ENCODE assay signal across 8 mouse cellular contexts in the genomic region with DNA sequence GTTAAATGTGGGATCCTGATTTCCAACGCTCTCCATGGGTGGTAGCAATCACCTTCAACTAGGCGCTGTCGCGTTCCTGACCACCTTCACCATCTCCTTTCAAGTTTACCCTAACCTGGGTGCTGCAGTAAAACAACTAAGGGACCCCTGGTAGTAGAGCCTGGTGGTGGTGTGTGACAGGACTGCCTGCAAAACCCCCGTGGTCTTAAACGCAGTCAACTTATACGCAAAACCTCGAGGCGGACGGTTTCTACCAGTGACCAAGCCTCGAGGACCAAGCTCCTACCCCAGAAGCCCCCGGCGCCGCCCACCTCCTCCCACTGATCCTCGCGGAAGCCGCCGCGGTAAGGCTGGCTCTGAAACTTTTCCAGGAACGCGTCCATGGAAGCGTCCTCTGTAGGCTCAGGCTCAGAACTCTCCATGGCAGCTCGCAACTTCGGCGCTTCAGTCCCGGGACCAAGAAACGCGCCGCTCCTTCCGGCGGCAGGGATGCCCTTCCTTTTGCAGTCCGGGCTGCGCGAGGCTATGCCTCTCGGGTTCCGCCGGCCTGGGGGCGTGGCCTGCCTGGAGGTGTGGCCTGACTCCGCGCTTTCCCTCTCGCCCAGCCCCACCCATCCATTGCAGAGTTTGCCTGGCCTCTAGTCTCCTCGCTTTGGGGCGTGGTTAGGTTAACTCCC. TPM values are rescaled to one million over a fixed set of nuclear protein-coding genes. Genes with fewer than 3 reads are reported as not detected.
DNase-seq lines count a peak whose midpoint lies in the region; ATAC-seq and TF ChIP-seq lines count a peak whose summit lies in the region.

Ttc4 (minus strand) TSS at position 503 of the 677 bp plus-strand sequence.

- H3K4me1 ChIP-seq in erythroblast, embryonic 14.5 days (ENCODE audit: control insufficient read depth), result peaks cover 38% of the 10 kb centered on the region
- H3K4me1 ChIP-seq in heart, embryonic 11.5 days (ENCODE audit: control insufficient read depth, insufficient read depth, low read length), result peaks cover 5% of the 10 kb centered on the region; the same call in 1 of the 2 replicates
- peaks cover 8% of the 10 kb centered on the region for H3K4me1 ChIP-seq in kidney, embryonic 16.5 days (ENCODE audit: insufficient read depth, low read length)
- H3K4me1 ChIP-seq in liver, adult 2 months (ENCODE audit: control insufficient read depth, insufficient read depth, low read length), result peaks cover 3% of the 10 kb centered on the region

- peak within 1 kb of the TSS; percentile 87 for H3ac ChIP-seq in C2C12 (ENCODE audit: control insufficient read depth, insufficient read length, low read depth)
- H3ac ChIP-seq in myocyte (ENCODE audit: control insufficient read depth, insufficient read length), result peak within 1 kb of the TSS; percentile 18

- H3K4me3 ChIP-seq in C2C12 (ENCODE audit: insufficient read depth, poor library complexity, severe bottlenecking), result peak within 1 kb of the TSS; percentile 91
- peak within 1 kb of the TSS; percentile 76 for H3K4me3 ChIP-seq in erythroblast, embryonic 14.5 days (replicated peaks)
- H3K4me3 ChIP-seq in heart, embryonic 11.5 days (ENCODE audit: low read depth, low read length), result peak within 1 kb of the TSS; percentile 92
- peak within 1 kb of the TSS; percentile 95 for H3K4me3 ChIP-seq in kidney, embryonic 16.5 days (ENCODE audit: low read length)
- H3K4me3 ChIP-seq in liver, adult 2 months (ENCODE audit: insufficient read depth, low read depth, low read length), result peak within 1 kb of the TSS; percentile 82
- peak within 1 kb of the TSS; percentile 65 for H3K4me3 ChIP-seq in myocyte

- peaks cover 10% of the 10 kb centered on the region for H3K79me2 ChIP-seq in C2C12 (ENCODE audit: control insufficient read depth, insufficient read depth)
- no peaks in the 10 kb centered on the region for H3K79me2 ChIP-seq in liver, adult 2 months (ENCODE audit: control insufficient read depth, insufficient read depth, low read length)
- H3K79me2 ChIP-seq in myocyte (ENCODE audit: control insufficient read depth, insufficient read depth), result peaks cover 10% of the 10 kb centered on the region

- H3K36me3 ChIP-seq in C2C12 (ENCODE audit: control insufficient read depth, insufficient read depth) (peaks cover 28% of the 10 kb centered on the region), myocyte (ENCODE audit: control insufficient read depth, insufficient read depth) (peaks cover 4% of the 10 kb centered on the region)
- peaks cover 43% of the 10 kb centered on the region for H3K36me3 ChIP-seq in erythroblast, embryonic 14.5 days (ENCODE audit: control insufficient read depth)
- peaks cover 8% of the 10 kb centered on the region for H3K36me3 ChIP-seq in heart, embryonic 11.5 days (ENCODE audit: control insufficient read depth, insufficient read depth, low read length)
- peaks cover 22% of the 10 kb centered on the region for H3K36me3 ChIP-seq in kidney, embryonic 16.5 days (ENCODE audit: insufficient read depth, low read length)
- H3K36me3 ChIP-seq in liver, adult 2 months (ENCODE audit: control insufficient read depth, insufficient read depth, low read length), result peaks cover 16% of the 10 kb centered on the region
- peaks cover 3% of the 10 kb centered on the region for H3K36me3 ChIP-seq in splenic B cell, adult 2 months (ENCODE audit: control insufficient read depth, insufficient read depth, low read length, poor library complexity, severe bottlenecking)

- no peaks in the 10 kb centered on the region for H3K9me3 ChIP-seq in erythroblast, embryonic 14.5 days (ENCODE audit: control insufficient read depth, low read length)
- no peaks in the 10 kb centered on the region for H3K9me3 ChIP-seq in heart, embryonic 11.5 days (replicated peaks; ENCODE audit: control insufficient read depth, low read length)
- H3K9me3 ChIP-seq in kidney, embryonic 16.5 days (ENCODE audit: low read length), result no peaks in the 10 kb centered on the region

- peak within 1 kb of the TSS; percentile 92 for H3K9ac ChIP-seq in heart, embryonic 11.5 days (ENCODE audit: low read depth, low read length)
- H3K9ac ChIP-seq in kidney, embryonic 16.5 days (replicated peaks; ENCODE audit: low read length), result peak within 1 kb of the TSS; percentile 93
- peak within 1 kb of the TSS; percentile 82 for H3K9ac ChIP-seq in liver, adult 2 months (ENCODE audit: low read depth, low read length)

- H3K79me3 ChIP-seq in C2C12 (ENCODE audit: low read depth), result peaks cover 6% of the 10 kb centered on the region

- peak; percentile 95 for DNase-seq in brain, embryonic 14.5 days (ENCODE audit: low read depth)
- peak; percentile 77 for DNase-seq in liver, adult 2 months (ENCODE audit: extremely low read depth, low read depth, low spot score)
- peak; percentile 94 for DNase-seq in splenic B cell, adult 2 months (ENCODE audit: low read depth, low spot score)

- H3K27ac ChIP-seq in heart, embryonic 11.5 days (ENCODE audit: low read depth, low read length), result no peak within 1 kb of the TSS; the same call in 1 of the 2 replicates
- H3K27ac ChIP-seq in kidney, embryonic 16.5 days (ENCODE audit: low read length), result peak within 1 kb of the TSS; percentile 73; the same call in 1 of the 2 replicates
- H3K27ac ChIP-seq in liver, adult 2 months (replicated peaks; ENCODE audit: insufficient read depth, low read depth, low read length), result 0 out of 2 replicates have a peak within 1 kb of the TSS, but pooled peaks have one; percentile 3

- under 1% methylated on average over 42 of the region's 43 CpGs for WGBS in heart, embryonic 11.5 days (ENCODE audit: insufficient replicate concordance)
- WGBS in kidney, embryonic 16.5 days, result under 1% methylated on average over 43 of the region's 43 CpGs
- WGBS in liver, adult 2 months, result under 1% methylated on average over 43 of the region's 43 CpGs

- no peak for TF ChIP-seq CTCF in C2C12 (IDR thresholded peaks at IDR 0.05; ENCODE audit: control insufficient read depth, insufficient read depth, insufficient read length)
- TF ChIP-seq CTCF in brain, embryonic 14.5 days (IDR thresholded peaks at IDR 0.05; ENCODE audit: borderline replicate concordance, extremely low read depth, insufficient read depth, insufficient read length), result no peak
- TF ChIP-seq CTCF in liver, adult 2 months (IDR thresholded peaks at IDR 0.05; ENCODE audit: low read depth, low read length), result no peak

- ATAC-seq in heart, embryonic 11.5 days (replicated peaks; ENCODE audit: insufficient number of reproducible peaks, low FRiP score, low TSS enrichment), result peak; percentile 96
- ATAC-seq in kidney, embryonic 16.5 days (ENCODE audit: low FRiP score, low TSS enrichment), result peak; percentile 97

- H3K27me3 ChIP-seq in C2C12 (ENCODE audit: control insufficient read depth, insufficient read depth, insufficient read length) (peaks cover 16% of the 10 kb centered on the region), myocyte (ENCODE audit: control insufficient read depth, insufficient read depth, insufficient read length) (peaks cover 5% of the 10 kb centered on the region)
- H3K27me3 ChIP-seq in erythroblast, embryonic 14.5 days (ENCODE audit: control insufficient read depth), result no peaks in the 10 kb centered on the region
- H3K27me3 ChIP-seq in heart, embryonic 11.5 days (ENCODE audit: control insufficient read depth, insufficient read depth, low read length), result no peaks in the 10 kb centered on the region
- no peaks in the 10 kb centered on the region for H3K27me3 ChIP-seq in kidney, embryonic 16.5 days (ENCODE audit: insufficient read depth, low read length)
- H3K27me3 ChIP-seq in liver, adult 2 months (ENCODE audit: control insufficient read depth, insufficient read depth, low read length), result no peaks in the 10 kb centered on the region
- H3K27me3 ChIP-seq in splenic B cell, adult 2 months (ENCODE audit: control insufficient read depth, insufficient read depth, low read length, poor library complexity, severe bottlenecking), result no peaks in the 10 kb centered on the region; the same call in 1 of the 2 replicates

- TF ChIP-seq POLR2A in brain, embryonic 14.5 days (IDR thresholded peaks at IDR 0.05; ENCODE audit: borderline replicate concordance, extremely low read depth, insufficient read depth, insufficient read length, poor library complexity, severe bottlenecking), result peak; percentile 22; the same call in 1 of the 2 replicates
- peak; percentile 69 for TF ChIP-seq POLR2A in liver, adult 2 months (IDR thresholded peaks at IDR 0.05; ENCODE audit: extremely low read depth, insufficient read depth, low read length)
- TF ChIP-seq POLR2A in myocyte (IDR thresholded peaks at IDR 0.05; ENCODE audit: insufficient read length, low read depth), result peak; percentile 72

- peak within 1 kb of the TSS; percentile 86 for H3K4me2 ChIP-seq in heart, embryonic 11.5 days
- H3K4me2 ChIP-seq in kidney, embryonic 16.5 days (replicated peaks; ENCODE audit: low read depth, low read length), result peak within 1 kb of the TSS; percentile 93
- H3K4me2 ChIP-seq in myocyte (ENCODE audit: low read depth), result peak within 1 kb of the TSS; percentile 85

TF ChIP-seq in C2C12, 6 proteins besides CTCF, POLR2A, EP300 and RAD21:
- TF ChIP-seq CEBPB (IDR thresholded peaks at IDR 0.05; ENCODE audit: low read depth) (no peak), MAX (IDR thresholded peaks at IDR 0.05) (no peak), USF1 (IDR thresholded peaks at IDR 0.05; ENCODE audit: low read depth) (no peak), MYOG (IDR thresholded peaks at IDR 0.05; ENCODE audit: control insufficient read depth, extremely low read depth, insufficient read length) (no peak), MYOD1 (IDR thresholded peaks at IDR 0.05; ENCODE audit: control insufficient read depth, insufficient read length, low read depth) (no peak), FOSL1 (IDR thresholded peaks at IDR 0.05; ENCODE audit: insufficient read depth, low read length, poor library complexity, severe bottlenecking) (no peak)

TF ChIP-seq in myocyte, 11 proteins besides CTCF, POLR2A, EP300 and RAD21 (continues in another document):
- TF ChIP-seq MYOG (IDR thresholded peaks at IDR 0.05; ENCODE audit: control insufficient read depth in 1 of 3, insufficient read depth in 1 of 3, insufficient read length in 2 of 3, low read depth in 2 of 3), result peak in 1 of 3 experiments; percentile 57
- TF ChIP-seq E2F4 (IDR thresholded peaks at IDR 0.05; ENCODE audit: insufficient read depth), result peak; percentile 38
- peak; percentile 60 for TF ChIP-seq SRF (IDR thresholded peaks at IDR 0.05; ENCODE audit: control insufficient read depth, insufficient read length, low read depth)
- TF ChIP-seq POLR2AphosphoS2 (IDR thresholded peaks at IDR 0.05; ENCODE audit: insufficient read length, low read depth), result peak; percentile 88
- TF ChIP-seq MAX (IDR thresholded peaks at IDR 0.05; ENCODE audit: low read depth), result no peak
- no peak for TF ChIP-seq REST (IDR thresholded peaks at IDR 0.05; ENCODE audit: insufficient read depth, insufficient read length)

RNA-seq across cellular contexts. Expression of gene Ttc4, which starts in this region (rescaled TPM):
- polyA plus RNA-seq in C2C12 (2012; fragmentation: generic; extraction: Trizol) (24.7 TPM), myocyte (2012; fragmentation: generic; extraction: Trizol) (28.2 TPM)
- polyA plus RNA-seq in brain, embryonic 14.5 days (2012; rRNA removed), result 177 and 273 TPM in 2 replicates
- polyA plus RNA-seq in erythroblast, embryonic 14.5 days (2012), result 0.61 and 1.0 TPM in 2 replicates
- polyA plus RNA-seq in heart, embryonic 11.5 days (2014; fragmentation: Nextera tagmentation; extraction: Ambion mirVana), result 54.2 and 62.5 TPM in 2 replicates
- polyA plus RNA-seq in kidney, embryonic 16.5 days (2015; fragmentation: Nextera tagmentation; extraction: Ambion mirVana), result 126 and 139 TPM in 2 replicates
- total RNA-seq in liver, adult 2 months (2014; rRNA removed), result 22.4 and 23.4 TPM in 2 replicates
- 21.2 and 24.2 TPM in 2 replicates for polyA plus RNA-seq in liver, adult 2 months (2012; rRNA removed)

Comparison
In these comparisons a context has a peak if more than half of its experiments do, and no peak if none do; other contexts are left out.
1. RNA of gene Ttc4 (polyA plus RNA-seq): 177 to 273 TPM in brain, embryonic 14.5 days, 126 to 139 TPM in kidney, embryonic 16.5 days, 54.2 to 62.5 TPM in heart, embryonic 11.5 days, 28.2 TPM in myocyte (single experiment), 24.7 TPM in C2C12 (single experiment) and 21.2 to 24.2 TPM in liver, adult 2 months; 0.61 to 1.0 TPM in erythroblast, embryonic 14.5 days; every median in the first group is over 10 times any median in the second.
2. POLR2A ChIP-seq: peak in every context shown above with its lines; median percentile 72 in myocyte; 69 in liver, adult 2 months; 22 in brain, embryonic 14.5 days.
3. Peak in every context shown above with its lines, with median percentiles within 50 percentile points of each other: H3K4me3 ChIP-seq, DNase-seq, H3K4me2 ChIP-seq and H3K9ac ChIP-seq.